Mouse (Mus musculus): Measurements from ENCODE around the gene Traf3.

DNA sequence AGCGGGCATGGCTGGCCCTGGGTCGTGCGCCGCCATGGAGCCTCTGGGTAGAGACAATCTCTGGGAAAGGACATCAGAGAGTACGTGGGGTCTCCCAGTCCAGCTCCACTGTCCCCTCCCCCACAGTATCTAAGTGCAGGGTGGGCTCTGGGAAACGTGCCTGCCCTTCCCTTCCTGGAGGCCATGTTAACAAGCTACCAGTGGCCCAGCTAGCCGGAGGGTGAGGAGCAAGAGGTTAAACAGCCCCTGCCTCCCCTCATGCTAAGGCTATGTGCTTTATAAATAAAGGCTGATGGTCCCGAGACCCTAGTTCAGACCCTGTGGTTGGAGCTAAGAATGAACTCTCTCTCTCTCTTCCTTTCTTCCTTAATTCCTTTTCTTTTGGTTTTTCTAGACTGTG is 105.8 kb downstream of the Traf3 start:
- no peak for TF ChIP-seq CTCF (IDR thresholded peaks at IDR 0.05; ENCODE audit: low read depth, low read length)
- no peak for TF ChIP-seq EP300 (IDR thresholded peaks at IDR 0.05; ENCODE audit: insufficient read depth, low read depth, low read length)
- no peak for TF ChIP-seq POLR2A (IDR thresholded peaks at IDR 0.05; ENCODE audit: insufficient read depth, low read length)
